Mouse (Mus musculus): Measurements from ENCODE around the gene Dach1. TPM values are rescaled to one million over a fixed set of nuclear protein-coding genes. Genes with fewer than 3 reads are reported as not detected.

Dach1 gene
- polyA plus RNA-seq, 1 experiment = 6.3 TPM

GRCm38 (mm10) chr14:97847641-97848040, 321.9 kb downstream of the Dach1 start:
- 81% methylated on average over 1 of the region's 1 CpGs for WGBS
- Histone ChIP-seq H3K4me3 (replicated peaks; ENCODE audit: control insufficient read depth, low read depth, low read length) (no peak overlapping the region), H3K27ac (ENCODE audit: control insufficient read depth, insufficient read depth, low read depth, low read length, poor library complexity) (no peak overlapping the region), H3K4me1 (ENCODE audit: control insufficient read depth, insufficient read depth, low read length) (no peaks in the 10 kb centered on the region)
- TF ChIP-seq POLR2A (IDR thresholded peaks at IDR 0.05; ENCODE audit: borderline replicate concordance, control insufficient read depth, low read depth, low read length) = no peak
- TF ChIP-seq CTCF (IDR thresholded peaks at IDR 0.05; ENCODE audit: control insufficient read depth, insufficient read depth, low read length) = no peak

- H3K27ac ChIP-seq (ENCODE audit: control insufficient read depth, insufficient read depth, low read depth, low read length, poor library complexity) = no peak overlapping the region
- no peak for TF ChIP-seq POLR2A (IDR thresholded peaks at IDR 0.05; ENCODE audit: borderline replicate concordance, control insufficient read depth, low read depth, low read length)
- TF ChIP-seq CTCF (IDR thresholded peaks at IDR 0.05; ENCODE audit: control insufficient read depth, insufficient read depth, low read length) = no peak
- no peaks in the 10 kb centered on the region for H3K4me1 ChIP-seq (ENCODE audit: control insufficient read depth, insufficient read depth, low read length)
- no peak overlapping the region for H3K4me3 ChIP-seq (replicated peaks; ENCODE audit: control insufficient read depth, low read depth, low read length)
- 82% methylated on average over 5 of the region's 5 CpGs for WGBS
Measured at GRCm38 (mm10) chr14:97839275-97839674, 330.3 kb downstream of the Dach1 start.

GRCm38 (mm10) chr14:97829865-97830264, 339.7 kb downstream of the Dach1 start:
- Histone ChIP-seq H3K4me1 (ENCODE audit: control insufficient read depth, insufficient read depth, low read length) (no peaks in the 10 kb centered on the region), H3K27ac (ENCODE audit: control insufficient read depth, insufficient read depth, low read depth, low read length, poor library complexity) (no peak overlapping the region), H3K4me3 (replicated peaks; ENCODE audit: control insufficient read depth, low read depth, low read length) (no peak overlapping the region)
- TF ChIP-seq POLR2A (IDR thresholded peaks at IDR 0.05; ENCODE audit: borderline replicate concordance, control insufficient read depth, low read depth, low read length) (no peak), CTCF (IDR thresholded peaks at IDR 0.05; ENCODE audit: control insufficient read depth, insufficient read depth, low read length) (no peak)
- WGBS = 79% methylated on average over 3 of the region's 3 CpGs

GRCm38 (mm10) chr14:97814555-97815175, 354.9 kb downstream of the Dach1 start:
- Histone ChIP-seq H3K4me3 (replicated peaks; ENCODE audit: control insufficient read depth, low read depth, low read length) (no peak overlapping the region), H3K4me1 (ENCODE audit: control insufficient read depth, insufficient read depth, low read length) (no peaks in the 10 kb centered on the region), H3K27ac (ENCODE audit: control insufficient read depth, insufficient read depth, low read depth, low read length, poor library complexity) (no peak overlapping the region)
- TF ChIP-seq POLR2A (IDR thresholded peaks at IDR 0.05; ENCODE audit: borderline replicate concordance, control insufficient read depth, low read depth, low read length) (no peak), CTCF (IDR thresholded peaks at IDR 0.05; ENCODE audit: control insufficient read depth, insufficient read depth, low read length) (no peak)
- 82% methylated on average over 7 of the region's 7 CpGs for WGBS

- WGBS = 89% methylated on average over 11 of the region's 11 CpGs
- no peak overlapping the region for H3K27ac ChIP-seq (ENCODE audit: control insufficient read depth, insufficient read depth, low read depth, low read length, poor library complexity)
- TF ChIP-seq POLR2A (IDR thresholded peaks at IDR 0.05; ENCODE audit: borderline replicate concordance, control insufficient read depth, low read depth, low read length) = no peak
- no peak for TF ChIP-seq CTCF (IDR thresholded peaks at IDR 0.05; ENCODE audit: control insufficient read depth, insufficient read depth, low read length)
- H3K4me1 ChIP-seq (ENCODE audit: control insufficient read depth, insufficient read depth, low read length) = no peaks in the 10 kb centered on the region
- H3K4me3 ChIP-seq (replicated peaks; ENCODE audit: control insufficient read depth, low read depth, low read length) = no peak overlapping the region
Measured at GRCm38 (mm10) chr14:97813557-97813956, 356.0 kb downstream of the Dach1 start.

GRCm38 (mm10) chr14:97795385-97795952, 374.1 kb downstream of the Dach1 start:
- Histone ChIP-seq H3K4me3 (replicated peaks; ENCODE audit: control insufficient read depth, low read depth, low read length) (no peak overlapping the region), H3K27ac (ENCODE audit: control insufficient read depth, insufficient read depth, low read depth, low read length, poor library complexity) (no peak overlapping the region), H3K4me1 (ENCODE audit: control insufficient read depth, insufficient read depth, low read length) (no peaks in the 10 kb centered on the region)
- TF ChIP-seq CTCF (IDR thresholded peaks at IDR 0.05; ENCODE audit: control insufficient read depth, insufficient read depth, low read length) (no peak), POLR2A (IDR thresholded peaks at IDR 0.05; ENCODE audit: borderline replicate concordance, control insufficient read depth, low read depth, low read length) (no peak)
- WGBS = 86% methylated on average over 5 of the region's 5 CpGs

- H3K27ac ChIP-seq (ENCODE audit: control insufficient read depth, insufficient read depth, low read depth, low read length, poor library complexity) = no peak overlapping the region
- no peak for TF ChIP-seq POLR2A (IDR thresholded peaks at IDR 0.05; ENCODE audit: borderline replicate concordance, control insufficient read depth, low read depth, low read length)
- TF ChIP-seq CTCF (IDR thresholded peaks at IDR 0.05; ENCODE audit: control insufficient read depth, insufficient read depth, low read length) = no peak
- no peaks in the 10 kb centered on the region for H3K4me1 ChIP-seq (ENCODE audit: control insufficient read depth, insufficient read depth, low read length)
- no peak overlapping the region for H3K4me3 ChIP-seq (replicated peaks; ENCODE audit: control insufficient read depth, low read depth, low read length)
- 79% methylated on average over 2 of the region's 2 CpGs for WGBS
Measured at GRCm38 (mm10) chr14:97774135-97774767, 395.3 kb downstream of the Dach1 start.

GRCm38 (mm10) chr14:97754400-97754799, 415.2 kb downstream of the Dach1 start:
- no peak overlapping the region for H3K27ac ChIP-seq (ENCODE audit: control insufficient read depth, insufficient read depth, low read depth, low read length, poor library complexity)
- 70% methylated on average over 4 of the region's 4 CpGs for WGBS
- TF ChIP-seq POLR2A (IDR thresholded peaks at IDR 0.05; ENCODE audit: borderline replicate concordance, control insufficient read depth, low read depth, low read length) = no peak
- no peak for TF ChIP-seq CTCF (IDR thresholded peaks at IDR 0.05; ENCODE audit: control insufficient read depth, insufficient read depth, low read length)
- H3K4me1 ChIP-seq (ENCODE audit: control insufficient read depth, insufficient read depth, low read length) = no peaks in the 10 kb centered on the region
- H3K4me3 ChIP-seq (replicated peaks; ENCODE audit: control insufficient read depth, low read depth, low read length) = no peak overlapping the region

All from bone marrow, adult 2 months (tissue).